Mouse (Mus musculus): Measurements from ENCODE around the gene Tns2.
"Not testable (repeated sequence)": the region's sequence is repeated elsewhere in the genome, so short reads cannot be mapped to it uniquely, and the experiment has no call there.

Gene Tns2

DNA sequence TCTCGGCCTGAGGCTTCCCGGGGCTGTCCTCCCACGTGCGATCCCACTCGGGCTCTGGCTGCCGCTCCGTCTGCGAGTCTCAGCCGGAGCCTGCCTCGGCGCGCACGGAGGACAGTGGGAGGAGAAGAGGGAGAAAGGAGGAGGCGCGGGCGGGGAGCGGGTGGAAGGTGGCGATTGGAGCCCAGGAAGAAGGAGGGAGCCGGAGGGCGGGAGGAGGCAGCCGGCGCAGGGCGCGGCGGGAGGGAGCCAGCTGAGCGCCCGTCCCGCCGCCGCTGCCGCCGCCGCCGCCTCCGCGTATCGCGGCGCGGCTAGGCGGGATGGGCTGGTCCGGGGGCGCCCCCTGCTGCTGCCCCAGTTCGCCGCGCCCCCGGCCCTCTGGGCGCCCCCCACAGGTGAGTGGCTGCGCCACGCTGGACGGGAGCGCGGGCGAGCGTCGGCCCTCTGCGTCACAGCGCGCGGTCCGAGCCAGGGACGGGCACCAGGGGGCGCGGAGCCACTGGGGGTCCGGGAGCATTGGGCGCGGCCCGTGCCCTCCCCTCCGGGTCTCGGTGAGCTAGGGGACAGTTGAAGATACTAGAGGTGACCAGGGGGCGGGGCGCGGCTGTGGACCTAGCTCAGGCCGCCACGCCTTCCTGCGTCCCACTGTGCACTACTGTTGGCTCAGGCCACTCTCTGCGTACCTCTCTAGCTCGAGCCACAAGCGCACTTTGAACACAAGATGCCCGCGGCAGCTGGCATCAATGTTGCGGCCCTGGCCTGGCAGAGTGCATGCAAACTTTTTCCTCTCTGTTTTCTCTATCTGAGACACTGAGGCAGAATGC, at the start of gene Tns2:
TSS of gene Tns2 (plus strand) at position 253 of the 821 bp plus-strand sequence.
- peak; percentile 84 for DNase-seq (ENCODE audit: low read depth, low spot score)

DNA sequence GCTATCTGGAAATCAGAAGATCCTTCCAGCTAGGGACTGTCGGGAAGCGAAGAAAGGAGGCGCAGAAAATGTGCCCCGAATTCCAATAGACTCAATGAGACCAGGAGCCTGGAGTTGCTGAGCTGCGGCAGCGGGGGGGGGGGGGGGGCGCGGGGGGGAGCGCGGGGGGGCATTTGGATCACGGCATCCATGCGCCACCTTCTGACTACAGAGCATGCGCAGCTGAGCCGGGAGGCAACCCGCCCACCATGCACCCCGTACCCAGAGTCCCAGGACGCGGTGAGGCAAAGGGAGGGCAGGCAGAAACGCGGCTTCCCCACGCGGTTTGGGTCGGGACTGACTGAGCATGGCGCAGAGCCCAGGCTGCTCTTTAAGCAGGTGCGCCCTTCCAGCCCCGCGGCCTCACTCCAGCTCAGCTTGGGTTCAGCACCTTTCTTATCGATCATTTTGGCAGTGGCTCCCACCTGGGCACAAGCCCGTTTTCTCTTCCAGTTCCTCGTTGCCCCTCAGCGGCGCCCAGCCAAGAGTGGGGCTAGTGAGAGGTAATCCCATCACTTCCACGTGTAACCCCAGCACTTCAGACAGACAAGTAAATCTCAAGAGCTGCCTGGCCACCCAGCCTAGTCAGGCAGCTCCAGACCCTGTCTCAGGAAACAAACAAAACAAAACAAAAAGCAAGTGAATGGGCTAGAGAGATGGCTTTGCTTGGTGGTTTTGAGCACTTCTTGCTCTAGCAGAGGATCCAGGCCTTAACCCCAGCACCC, 48.1 kb upstream of the Tns2 start:
- DNase-seq (ENCODE audit: low read depth, low spot score): peak; percentile 21

DNA sequence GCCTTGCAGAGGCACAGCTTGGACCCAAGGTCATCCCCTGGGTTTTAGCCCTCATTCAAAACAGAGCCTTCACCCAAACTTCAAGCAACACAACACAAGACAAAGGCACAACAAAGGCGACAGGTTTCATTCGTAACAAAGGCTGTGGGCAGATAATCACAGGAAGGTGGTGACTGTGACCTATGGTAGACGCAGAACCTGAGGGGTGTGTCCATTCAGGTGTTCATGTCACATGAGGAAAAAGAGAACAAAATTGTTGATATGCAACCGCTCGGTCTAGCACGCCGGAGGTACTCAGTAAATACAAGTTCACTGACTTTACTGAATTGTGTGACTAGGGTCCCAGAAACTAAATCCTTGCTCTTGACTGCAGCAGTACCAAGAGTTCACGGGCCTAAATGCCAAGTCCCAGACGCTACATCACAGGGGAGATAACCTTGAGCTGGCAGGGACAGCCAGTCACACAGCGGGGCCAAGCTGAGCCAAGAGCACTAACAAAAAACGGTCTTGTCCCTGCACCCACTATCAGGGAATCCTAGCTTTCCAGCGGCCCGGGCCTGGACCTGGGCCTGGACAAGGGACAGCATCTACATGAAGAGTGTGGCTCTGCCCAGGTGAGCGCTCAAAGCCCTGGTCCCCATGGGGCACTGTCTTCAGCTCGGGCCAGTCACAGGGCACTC, 43.6 kb upstream of the Tns2 start:
- no peak for DNase-seq (ENCODE audit: low read depth, low spot score)

DNA sequence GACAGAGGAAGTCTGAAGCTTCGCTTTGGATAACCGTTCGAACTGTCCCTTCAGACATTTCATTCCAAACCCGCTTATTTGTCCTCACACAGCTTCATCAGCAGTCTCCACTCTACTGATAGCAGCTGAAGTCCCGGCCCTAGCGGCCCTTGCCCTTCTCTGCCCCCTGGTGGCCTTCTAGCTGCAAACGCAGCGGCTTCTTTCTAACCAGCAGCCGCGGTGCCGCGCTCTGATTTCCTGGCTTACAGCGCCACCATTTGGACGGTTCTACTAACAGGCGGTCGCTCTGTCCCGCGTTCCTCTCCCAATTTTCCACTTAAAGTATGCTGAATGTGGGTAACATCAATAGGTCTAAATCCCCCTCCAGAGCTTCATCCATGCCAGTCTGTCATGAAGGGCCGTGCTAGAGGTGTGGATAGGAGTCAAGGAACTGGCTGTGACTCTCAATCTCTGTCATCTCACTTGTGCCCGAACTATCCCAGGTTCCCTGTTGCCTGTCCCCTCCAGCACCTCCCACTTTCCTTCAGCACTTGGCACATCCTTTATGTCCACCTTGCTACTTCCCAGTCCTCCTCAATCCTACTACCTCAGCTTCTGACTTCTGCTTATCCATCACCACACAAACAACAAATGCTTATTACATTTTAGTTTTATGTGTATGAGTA, 34.4 kb upstream of the Tns2 start:
- peak; percentile 89 for DNase-seq (ENCODE audit: low read depth, low spot score)

DNA sequence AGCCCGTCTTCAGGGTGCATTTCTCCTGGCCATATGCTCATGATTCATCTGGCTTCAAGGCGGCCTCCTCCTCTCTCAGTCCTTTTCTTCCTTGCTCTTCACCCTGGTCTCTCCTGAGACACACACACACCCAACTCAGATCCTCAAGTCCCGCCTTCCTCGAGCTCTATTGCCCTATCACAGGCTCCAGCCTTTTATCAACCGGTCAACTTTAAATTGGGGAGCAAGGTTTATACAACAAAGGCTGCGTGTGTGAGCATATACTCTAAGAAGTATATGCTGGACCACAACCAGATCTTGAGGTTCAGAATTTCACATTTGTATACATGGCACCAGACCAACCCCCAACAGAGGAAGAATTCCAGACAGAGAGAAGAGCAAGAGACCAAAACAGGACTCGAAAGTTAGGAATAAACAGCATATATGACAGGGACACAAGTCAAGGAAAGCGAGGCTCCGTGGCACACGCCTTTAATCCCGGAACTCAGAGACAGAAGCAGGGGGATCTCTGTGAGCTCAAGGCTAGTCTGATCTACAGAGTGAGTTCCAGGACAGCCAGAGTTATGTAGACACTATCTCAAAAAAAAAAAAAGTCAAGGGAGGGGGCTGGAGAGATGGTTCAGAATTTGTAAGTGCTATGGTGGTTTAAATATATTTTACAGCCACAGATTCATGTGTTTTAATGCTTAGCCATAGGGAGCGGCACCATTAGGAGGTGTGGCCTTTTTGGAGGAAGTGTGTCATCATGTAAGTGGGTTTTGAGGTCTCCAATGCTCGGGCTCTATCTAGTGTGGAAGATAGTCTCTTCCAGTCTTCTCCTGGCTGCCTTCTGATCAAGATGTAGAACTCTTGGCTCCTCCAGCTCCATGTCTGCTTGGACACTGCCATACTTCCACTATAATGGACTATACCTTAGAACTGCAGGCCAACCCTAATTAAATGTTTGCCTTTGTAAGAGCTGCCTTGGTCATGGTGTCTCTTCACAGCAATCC, 29.4 kb upstream of the Tns2 start:
- no peak for DNase-seq (ENCODE audit: low read depth, low spot score)

DNA sequence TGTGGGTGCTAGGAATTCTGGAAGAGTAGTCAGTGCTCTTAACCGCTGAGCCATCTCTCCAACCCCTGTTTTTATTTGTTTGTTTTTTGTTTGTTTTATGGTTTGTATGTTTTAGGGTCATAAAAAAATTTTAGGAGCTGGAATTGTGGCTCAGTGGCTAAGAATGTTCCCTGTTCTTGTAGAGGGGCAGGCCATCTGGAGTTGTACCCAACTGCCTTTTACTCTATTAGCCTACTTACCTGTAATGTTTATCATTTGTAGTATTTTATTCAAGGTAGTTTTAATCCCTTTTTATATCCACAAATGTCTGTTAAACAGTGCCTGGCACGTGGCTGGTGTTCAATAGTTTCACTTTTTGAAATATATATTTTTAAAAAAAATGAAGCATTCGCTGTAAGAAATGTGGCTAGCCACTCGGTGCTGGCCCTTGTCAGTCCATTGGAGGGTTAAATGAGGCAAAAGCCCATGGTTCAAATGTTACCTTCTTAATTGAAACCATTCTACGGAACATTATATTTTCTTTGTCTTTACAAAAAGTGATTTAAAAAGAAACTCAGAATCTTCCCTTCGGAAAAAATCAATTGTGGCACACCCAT, 27.2 kb upstream of the Tns2 start:
- DNase-seq (ENCODE audit: low read depth, low spot score): no peak

DNA sequence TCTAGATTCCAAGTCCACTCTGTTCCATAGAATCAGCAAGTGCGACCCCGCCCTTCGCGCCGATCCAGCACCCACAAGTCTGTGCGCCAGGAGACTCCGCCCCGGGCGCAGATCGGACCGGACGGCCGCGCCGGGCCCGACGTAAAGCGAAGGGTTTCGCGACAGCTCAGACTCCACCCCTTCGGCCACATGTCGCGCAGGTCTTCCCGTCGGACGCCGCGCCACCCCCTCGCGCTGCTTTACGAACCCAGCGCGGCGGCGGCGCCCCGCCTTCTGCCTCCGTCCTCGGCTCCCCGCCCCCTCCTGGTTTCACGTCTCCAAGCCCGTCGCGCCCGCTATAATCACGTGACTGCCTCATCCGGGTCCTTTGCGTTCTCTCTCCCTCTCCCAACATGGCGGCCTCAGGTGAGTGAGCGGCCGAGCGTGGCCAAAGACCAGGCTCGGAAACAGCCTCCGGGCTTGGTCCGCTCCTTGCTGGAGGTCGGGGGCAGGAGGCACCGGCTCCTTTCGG, 26.6 kb upstream of the Tns2 start, which contains the start of gene Eif4b:
TSS of gene Eif4b (plus strand) at position 215 of the 511 bp plus-strand sequence.
- DNase-seq (ENCODE audit: low read depth, low spot score): peak; percentile 100

DNA sequence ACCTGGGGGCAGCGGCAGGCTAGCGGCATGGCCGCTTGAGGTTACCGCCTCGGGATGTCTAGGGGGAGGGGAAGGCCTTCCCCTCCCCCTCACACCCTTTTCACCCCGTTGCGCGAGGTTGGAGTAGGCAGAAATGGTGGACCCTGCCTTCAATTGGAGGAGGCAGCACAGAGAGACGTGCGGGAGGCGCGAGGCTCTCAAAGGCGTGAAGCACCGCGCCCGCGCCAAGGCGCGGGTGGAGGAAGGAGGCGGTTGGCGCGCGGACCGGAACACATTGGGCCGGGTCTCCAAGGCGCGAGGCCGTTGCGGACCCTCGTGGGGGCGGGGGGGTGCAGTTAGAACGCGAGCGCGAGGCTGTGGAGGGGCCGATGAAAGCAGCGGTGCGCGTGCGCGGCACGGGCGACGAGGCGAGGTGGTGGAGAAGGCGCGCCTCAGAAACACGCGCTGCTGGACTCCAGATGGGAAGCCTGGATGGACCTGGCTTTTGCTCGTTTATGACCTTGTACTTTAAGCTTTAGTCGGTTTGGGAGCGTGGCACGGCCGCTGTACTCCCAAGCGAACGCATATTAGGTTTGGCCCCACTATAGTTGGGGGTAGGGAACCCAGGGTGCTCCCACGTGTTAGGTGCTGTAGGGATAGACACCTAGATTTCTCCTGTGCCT, 26.0 kb upstream of the Tns2 start:
- DNase-seq (ENCODE audit: low read depth, low spot score): peak; percentile 77

DNA sequence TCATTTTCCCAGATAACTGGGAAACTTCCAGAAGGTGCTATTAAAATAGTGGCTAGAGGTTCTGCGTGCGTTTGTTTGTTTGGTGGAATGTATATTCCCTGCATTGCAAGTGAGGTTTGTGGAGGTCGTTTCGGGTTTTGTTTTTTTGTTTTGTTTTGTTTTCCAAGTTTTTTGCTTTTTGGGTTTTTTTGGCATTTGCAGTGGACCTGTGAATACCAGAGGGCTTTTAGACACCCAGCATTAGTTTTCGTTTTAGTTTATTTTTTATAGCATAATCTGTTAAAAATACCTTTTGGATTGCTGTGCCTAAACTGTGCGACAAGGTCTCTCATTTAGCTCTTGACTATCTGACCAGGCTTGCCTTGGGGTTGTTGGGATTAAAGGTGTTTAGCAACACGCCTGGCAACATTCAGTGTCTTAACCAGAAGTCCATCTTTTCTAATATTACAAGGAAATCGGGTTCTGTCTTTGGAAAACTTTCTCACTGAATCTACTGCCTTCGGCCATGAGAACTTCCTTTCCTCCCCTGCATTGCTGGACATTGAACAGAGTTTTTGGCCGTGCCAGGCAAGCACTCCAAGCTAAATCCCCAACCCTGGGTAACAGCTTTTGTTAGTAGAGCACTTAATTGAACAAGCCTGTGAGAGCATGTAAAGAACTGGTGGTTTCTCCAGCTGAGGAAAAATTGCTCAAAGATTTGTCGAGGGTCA, 25.2 kb upstream of the Tns2 start:
- DNase-seq (ENCODE audit: low read depth, low spot score): no peak

DNA sequence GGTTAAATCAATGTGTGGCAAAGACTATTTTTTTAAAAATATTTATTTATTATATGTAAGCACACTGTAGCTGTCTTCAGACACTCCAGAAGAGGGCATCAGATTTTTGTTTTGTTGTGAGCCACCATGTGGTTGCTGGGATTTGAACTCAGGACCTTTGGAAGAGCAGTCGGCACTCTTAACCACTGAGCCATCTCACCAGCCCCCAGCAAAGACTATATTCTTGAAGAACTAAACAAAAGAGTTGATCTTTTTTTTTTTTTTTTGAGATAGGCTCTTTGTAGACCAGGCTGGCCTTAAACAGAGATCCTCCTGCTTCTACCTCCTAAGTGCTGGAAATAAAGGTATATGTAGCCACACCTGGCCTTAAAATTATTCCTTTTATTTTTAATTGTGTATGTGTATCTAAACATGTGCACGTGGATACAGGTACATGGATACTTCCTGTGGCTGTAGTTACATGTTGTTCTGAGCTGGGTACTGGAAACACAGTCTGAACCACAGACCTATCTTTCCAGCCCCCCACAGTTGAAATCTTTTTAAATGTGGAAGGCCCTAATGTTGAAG, 23.0 kb upstream of the Tns2 start:
- DNase-seq (ENCODE audit: low read depth, low spot score): no peak

DNA sequence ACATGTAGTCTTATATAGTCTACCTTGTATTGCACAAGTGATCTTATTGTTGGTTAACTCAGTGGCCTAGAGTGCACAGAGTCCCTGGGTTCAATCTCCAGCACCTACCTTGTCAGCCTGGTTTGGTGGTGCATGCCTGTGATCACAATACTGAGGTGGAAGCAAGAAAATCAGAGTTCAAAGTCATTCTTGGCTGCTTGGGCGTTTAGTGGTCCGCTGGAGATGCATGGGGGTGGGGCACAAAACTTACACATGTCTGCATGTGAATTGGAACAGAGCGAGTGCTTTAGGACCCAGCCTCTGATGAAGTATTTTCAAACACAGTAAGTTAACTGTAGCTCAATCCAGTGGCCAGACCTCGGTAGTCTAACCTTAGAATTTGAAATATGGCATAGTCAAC, 21.0 kb upstream of the Tns2 start:
- no peak for DNase-seq (ENCODE audit: low read depth, low spot score)

DNA sequence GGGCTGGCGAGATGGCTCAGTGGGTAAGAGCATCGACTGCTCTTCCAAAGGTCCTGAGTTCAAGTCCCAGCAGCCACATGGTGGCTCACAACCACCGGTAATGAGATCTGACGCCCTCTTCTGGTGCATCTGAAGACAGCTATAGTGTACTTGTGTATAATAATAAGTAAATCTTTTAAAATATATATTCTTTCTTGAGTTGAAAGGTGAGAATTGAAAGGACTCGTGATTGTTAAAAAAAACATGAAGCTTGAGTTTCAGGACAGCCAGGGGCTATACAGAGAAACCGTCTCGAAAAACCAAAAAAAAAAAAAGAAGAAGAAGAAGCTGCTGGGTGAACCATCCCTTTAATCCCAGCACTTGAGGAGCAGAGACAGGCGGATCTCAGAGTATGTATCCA, 20.3 kb upstream of the Tns2 start:
- not testable (repeated sequence) for DNase-seq (ENCODE audit: low read depth, low spot score)

DNA sequence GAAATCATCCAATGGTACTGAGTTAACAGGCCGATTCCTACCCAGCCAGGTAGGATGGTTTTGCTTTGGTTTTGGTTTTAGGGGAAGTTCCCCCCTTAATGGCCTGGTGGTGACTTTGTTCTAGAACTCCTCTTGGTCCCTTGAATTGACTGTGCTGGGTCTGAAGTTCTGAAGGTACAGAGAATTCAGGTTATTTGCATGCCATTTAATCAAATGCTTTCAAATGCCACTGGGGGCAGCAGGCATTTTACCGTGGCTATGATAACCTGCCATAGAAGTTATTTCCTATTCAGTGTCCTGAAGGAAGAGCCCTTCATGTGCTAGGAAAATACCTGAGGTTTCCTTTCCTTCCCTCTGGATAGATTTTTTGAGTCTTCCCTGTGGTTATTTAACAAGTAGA, 19.8 kb upstream of the Tns2 start:
- no peak for DNase-seq (ENCODE audit: low read depth, low spot score)

DNA sequence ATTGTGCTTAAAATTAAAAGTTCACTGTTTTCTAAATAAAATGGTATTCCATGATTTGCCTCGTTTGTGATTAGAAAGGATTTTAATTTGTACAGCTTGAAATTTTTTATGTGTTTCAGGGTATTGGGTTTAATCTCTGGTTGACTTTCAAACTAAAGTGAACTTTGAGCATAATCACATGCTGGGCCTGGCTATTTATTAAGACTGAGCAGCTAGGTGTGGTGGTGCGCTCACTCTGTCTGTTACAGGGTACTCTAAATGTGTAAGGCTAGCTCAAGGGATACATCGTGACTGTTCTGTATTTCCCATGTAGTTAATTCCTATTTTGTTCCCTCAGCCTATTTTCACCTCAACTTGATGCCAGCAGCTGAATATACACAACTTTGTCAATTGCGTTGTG, 18.1 kb upstream of the Tns2 start:
- DNase-seq (ENCODE audit: low read depth, low spot score): no peak

DNA sequence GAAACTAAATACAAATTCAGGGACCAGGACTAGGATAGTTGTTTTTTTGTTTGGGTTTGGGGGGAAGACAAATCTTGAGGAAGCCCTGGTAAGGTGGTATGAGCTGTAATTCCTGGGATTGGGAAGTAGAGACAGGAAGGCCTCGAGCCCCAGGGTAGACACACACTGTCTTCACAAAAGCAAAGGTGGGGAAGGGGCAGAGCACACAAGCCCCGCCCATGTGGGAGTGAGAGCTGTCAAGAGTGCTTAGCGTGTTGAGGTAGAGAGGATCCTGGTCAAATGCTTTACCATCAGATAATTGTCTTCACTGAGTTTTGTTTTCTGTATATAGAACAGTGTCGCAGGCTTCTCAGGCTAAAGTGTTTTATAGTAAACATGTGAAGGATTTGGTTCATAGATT, 17.2 kb upstream of the Tns2 start:
- no peak for DNase-seq (ENCODE audit: low read depth, low spot score)

DNA sequence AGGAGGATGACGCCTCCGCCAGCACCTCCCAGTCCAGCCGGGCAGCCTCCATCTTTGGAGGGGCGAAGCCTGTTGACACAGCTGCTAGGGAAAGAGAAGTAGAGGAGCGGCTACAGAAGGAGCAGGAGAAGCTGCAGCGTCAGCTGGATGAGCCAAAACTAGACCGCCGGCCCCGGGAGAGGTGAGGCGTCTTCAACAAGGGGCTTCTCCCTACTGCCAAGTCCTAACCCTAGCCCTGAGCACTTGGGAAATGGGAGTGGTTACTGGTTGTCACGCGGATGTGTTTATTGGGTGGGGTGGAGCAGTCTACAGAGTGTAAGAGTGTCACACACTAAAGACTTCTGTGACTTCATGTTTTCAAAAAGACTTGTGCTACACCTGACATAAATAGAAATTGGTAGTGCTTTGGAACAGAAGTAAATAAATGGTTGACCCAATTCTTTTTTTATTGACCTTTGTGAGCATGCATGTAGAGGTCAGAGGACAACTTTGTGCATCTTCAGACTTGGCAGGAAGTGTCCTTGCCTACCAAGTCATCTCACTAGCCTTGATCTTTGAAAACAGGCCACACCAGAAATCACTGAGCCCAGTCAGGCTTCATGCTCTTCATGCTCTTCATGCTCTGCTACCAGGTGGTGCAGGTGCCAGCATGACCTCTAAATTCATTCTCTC, 10.2 kb upstream of the Tns2 start:
- DNase-seq (ENCODE audit: low read depth, low spot score): no peak

DNA sequence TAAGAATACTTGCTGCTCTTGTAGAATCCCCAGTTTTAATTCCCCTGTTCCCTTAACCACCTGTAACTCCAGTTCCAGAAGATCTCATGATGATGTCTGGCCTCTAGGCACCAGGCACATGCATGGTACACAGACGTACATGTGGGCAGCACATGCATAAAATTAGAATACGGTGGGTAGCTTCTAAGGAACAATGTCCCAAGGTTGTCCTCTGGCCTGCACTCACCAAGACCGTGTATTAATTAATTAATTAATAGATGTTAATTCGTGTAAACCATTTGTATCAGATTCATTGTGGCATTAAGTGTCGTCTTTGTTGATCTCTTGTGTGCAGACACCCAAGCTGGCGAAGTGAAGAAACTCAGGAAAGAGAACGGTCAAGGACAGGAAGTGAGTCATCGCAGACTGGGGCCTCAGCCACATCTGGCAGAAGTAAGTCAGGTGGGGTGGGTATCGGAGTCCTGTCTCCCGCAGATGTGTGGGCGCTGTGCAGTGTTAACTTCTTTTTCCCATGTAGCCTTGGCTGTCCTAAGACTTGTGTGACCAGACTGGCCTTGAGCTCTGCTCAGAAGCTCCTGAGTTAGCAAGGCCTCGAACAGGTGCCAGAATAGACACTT, 9.0 kb upstream of the Tns2 start:
- DNase-seq (ENCODE audit: low read depth, low spot score): no peak
